Mouse (Mus musculus): ENCODE results near the gene Clpb. TPM values are rescaled to one million over a fixed set of nuclear protein-coding genes. Genes with fewer than 3 reads are reported as not detected.

Clpb gene
- polyA plus RNA-seq, 1 experiment from 2014 or later = 23.2 TPM

GRCm38 (mm10) chr7:101633629-101634177 is 29.7 kb upstream of the Clpb start:
- 61% methylated on average over 8 of the region's 8 CpGs for WGBS (ENCODE audit: insufficient replicate concordance)
- Histone ChIP-seq H3K4me1 (replicated peaks) (no peaks in the 10 kb centered on the region), H3K27ac (replicated peaks) (no peak overlapping the region), H3K27me3 (no peaks in the 10 kb centered on the region; the same call in 1 of the 2 replicates), H3K36me3 (replicated peaks) (no peaks in the 10 kb centered on the region), H3K9ac (no peak overlapping the region), H3K4me3 (replicated peaks) (no peak overlapping the region), H3K4me2 (no peak overlapping the region), H3K9me3 (replicated peaks) (no peaks in the 10 kb centered on the region)
- no peak for ATAC-seq (ENCODE audit: insufficient read depth)

DNA sequence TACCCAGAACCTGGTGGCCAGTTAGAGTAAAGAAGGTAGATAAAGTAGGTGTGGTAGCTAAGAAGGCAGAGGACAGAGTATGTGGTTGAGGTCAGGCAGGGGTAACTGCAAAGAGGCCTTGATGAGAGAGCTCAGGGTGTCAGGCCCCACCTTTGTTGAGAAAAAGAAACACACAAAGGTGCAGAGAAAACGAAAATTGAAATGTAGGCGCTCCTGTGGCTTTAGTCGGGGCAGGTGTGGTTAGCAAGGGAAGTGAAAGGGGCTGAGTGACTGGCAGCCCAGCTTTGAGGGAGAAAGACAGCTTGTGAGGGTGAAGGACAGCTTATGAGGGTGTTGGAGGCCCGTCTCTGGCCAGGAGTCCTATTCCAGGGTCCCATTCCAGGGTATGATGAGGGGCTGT is 28.9 kb upstream of the Clpb start:
- Histone ChIP-seq H3K4me3 (replicated peaks) (no peak overlapping the region), H3K4me1 (replicated peaks) (no peaks in the 10 kb centered on the region), H3K27me3 (no peaks in the 10 kb centered on the region; the same call in 1 of the 2 replicates), H3K9ac (no peak overlapping the region), H3K4me2 (no peak overlapping the region), H3K36me3 (replicated peaks) (no peaks in the 10 kb centered on the region), H3K27ac (replicated peaks) (no peak overlapping the region), H3K9me3 (replicated peaks) (no peaks in the 10 kb centered on the region)
- ATAC-seq (ENCODE audit: insufficient read depth) = no peak
- WGBS (ENCODE audit: insufficient replicate concordance) = 57% methylated on average over 4 of the region's 4 CpGs

DNA sequence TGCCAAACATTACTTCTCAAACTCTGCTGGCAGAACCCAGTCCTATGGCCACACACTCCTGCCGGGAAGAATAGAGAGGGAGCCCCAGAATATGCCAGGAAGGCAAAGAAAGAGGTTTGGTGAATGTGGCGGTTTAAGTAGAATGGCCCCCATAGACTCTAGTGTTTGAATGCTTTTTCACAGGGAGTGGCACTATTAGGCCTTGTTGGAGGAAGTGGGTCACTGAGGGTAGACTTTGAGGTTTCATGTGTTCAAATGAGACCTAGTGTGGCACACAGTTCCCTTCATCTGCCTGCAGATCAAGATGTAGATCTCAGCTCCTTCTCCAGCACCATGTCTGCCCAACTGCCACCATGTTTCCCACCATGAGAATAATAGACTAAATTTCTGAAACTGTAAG is 27.4 kb upstream of the Clpb start:
- H3K36me3 ChIP-seq (replicated peaks) = no peaks in the 10 kb centered on the region
- H3K9ac ChIP-seq = no peak overlapping the region
- H3K27me3 ChIP-seq = no peaks in the 10 kb centered on the region; the same call in 1 of the 2 replicates
- H3K27ac ChIP-seq (replicated peaks) = no peak overlapping the region
- H3K4me3 ChIP-seq (replicated peaks) = no peak overlapping the region
- ATAC-seq (ENCODE audit: insufficient read depth) = no peak
- H3K4me2 ChIP-seq = no peak overlapping the region
- 59% methylated on average over 2 of the region's 2 CpGs for WGBS (ENCODE audit: insufficient replicate concordance)
- H3K9me3 ChIP-seq (replicated peaks) = no peaks in the 10 kb centered on the region
- no peaks in the 10 kb centered on the region for H3K4me1 ChIP-seq (replicated peaks)

DNA sequence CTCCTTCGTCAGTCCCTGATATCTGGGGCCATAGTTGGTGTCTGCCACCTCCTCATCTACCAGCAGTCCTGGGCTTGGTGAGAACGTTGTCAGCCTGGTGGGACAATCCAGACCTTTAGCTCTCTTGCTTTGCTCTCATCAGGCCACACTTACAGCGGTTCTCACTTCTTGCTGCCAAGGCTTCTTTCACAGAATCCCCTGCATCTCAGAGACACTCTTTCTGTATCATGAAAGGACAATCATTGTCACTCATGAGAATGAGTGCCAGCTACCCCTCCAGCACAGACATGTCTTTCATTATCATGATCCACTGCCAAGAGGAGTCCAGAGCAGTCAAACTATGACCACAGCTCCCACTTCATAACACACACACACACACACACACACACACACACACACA is 19.6 kb upstream of the Clpb start:
- WGBS (ENCODE audit: insufficient replicate concordance) = 57% methylated on average over 3 of the region's 3 CpGs
- Histone ChIP-seq H3K4me2 (no peak overlapping the region), H3K9ac (no peak overlapping the region), H3K9me3 (replicated peaks) (no peaks in the 10 kb centered on the region), H3K27me3 (no peaks in the 10 kb centered on the region), H3K4me3 (replicated peaks) (no peak overlapping the region), H3K4me1 (replicated peaks) (no peaks in the 10 kb centered on the region), H3K36me3 (replicated peaks) (no peaks in the 10 kb centered on the region), H3K27ac (replicated peaks) (no peak overlapping the region)
- ATAC-seq (ENCODE audit: insufficient read depth) = no peak

DNA sequence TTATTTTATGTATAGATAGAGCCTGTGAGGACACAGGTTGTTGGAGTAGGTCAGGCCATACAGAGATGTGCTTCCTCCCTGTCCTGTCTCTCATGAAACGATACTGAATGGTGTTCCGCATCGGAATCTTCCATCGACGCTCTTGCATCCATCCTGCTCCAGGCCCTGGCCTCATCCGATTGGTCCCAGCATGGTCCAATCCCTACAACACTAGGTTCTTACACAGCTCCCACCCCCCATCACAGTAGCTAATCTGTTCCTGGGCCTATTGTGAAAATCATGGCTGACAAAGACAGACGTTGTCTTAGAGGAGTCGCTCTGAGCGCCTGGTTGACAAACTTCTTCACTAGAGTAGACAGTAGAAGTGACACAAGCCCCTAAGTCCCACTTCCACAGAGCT is 13.7 kb upstream of the Clpb start:
- WGBS (ENCODE audit: insufficient replicate concordance) = 88% methylated on average over 9 of the region's 9 CpGs
- ATAC-seq (ENCODE audit: insufficient read depth) = no peak
- Histone ChIP-seq H3K36me3 (replicated peaks) (no peaks in the 10 kb centered on the region), H3K4me2 (no peak overlapping the region), H3K4me3 (replicated peaks) (no peak overlapping the region), H3K27me3 (no peaks in the 10 kb centered on the region), H3K27ac (replicated peaks) (no peak overlapping the region), H3K4me1 (replicated peaks) (no peaks in the 10 kb centered on the region), H3K9me3 (replicated peaks) (no peaks in the 10 kb centered on the region), H3K9ac (no peak overlapping the region)

- no peaks in the 10 kb centered on the region for H3K9me3 ChIP-seq (replicated peaks)
- H3K4me2 ChIP-seq = no peak overlapping the region
- no peak for ATAC-seq (ENCODE audit: insufficient read depth)
- no peak overlapping the region for H3K27ac ChIP-seq (replicated peaks)
- H3K36me3 ChIP-seq (replicated peaks) = no peaks in the 10 kb centered on the region
- 32% methylated on average over 3 of the region's 3 CpGs for WGBS (ENCODE audit: insufficient replicate concordance)
- H3K4me3 ChIP-seq (replicated peaks) = no peak overlapping the region
- no peak overlapping the region for H3K9ac ChIP-seq
- no peaks in the 10 kb centered on the region for H3K4me1 ChIP-seq (replicated peaks)
- no peaks in the 10 kb centered on the region for H3K27me3 ChIP-seq
Measured at GRCm38 (mm10) chr7:101650565-101650964, 12.9 kb upstream of the Clpb start.

DNA sequence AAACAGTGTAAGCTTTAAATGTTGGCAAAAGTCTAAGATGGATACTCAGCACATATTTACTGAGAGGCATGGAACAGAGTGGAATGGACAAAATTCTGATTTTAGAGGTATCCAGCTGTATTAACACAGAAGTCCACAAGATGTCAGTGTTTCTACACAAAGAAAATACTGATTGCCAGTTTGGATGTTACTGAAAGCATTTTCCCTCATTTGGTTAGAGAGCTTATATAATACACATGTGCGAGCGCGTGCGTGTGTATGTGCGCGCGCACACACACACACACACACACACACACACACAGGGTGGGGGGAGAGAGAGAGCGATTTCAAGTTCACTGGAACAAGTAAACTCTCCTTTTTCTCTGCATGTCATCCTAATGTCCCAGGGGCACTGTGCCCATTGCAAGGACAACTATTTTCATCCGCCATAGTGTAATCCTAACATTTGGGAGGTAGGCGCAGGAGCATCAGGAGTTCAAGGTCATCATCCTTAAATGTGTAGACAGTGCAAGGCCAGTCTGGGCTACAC is 9.7 kb upstream of the Clpb start:
- H3K4me2 ChIP-seq = no peak overlapping the region
- H3K27ac ChIP-seq (replicated peaks) = no peak overlapping the region
- H3K27me3 ChIP-seq = no peaks in the 10 kb centered on the region; the same call in 1 of the 2 replicates
- no peak overlapping the region for H3K9ac ChIP-seq
- 55% methylated on average over 10 of the region's 10 CpGs for WGBS (ENCODE audit: insufficient replicate concordance)
- H3K4me1 ChIP-seq (replicated peaks) = no peaks in the 10 kb centered on the region
- H3K4me3 ChIP-seq (replicated peaks) = no peak overlapping the region
- H3K36me3 ChIP-seq (replicated peaks) = no peaks in the 10 kb centered on the region
- H3K9me3 ChIP-seq (replicated peaks) = no peaks in the 10 kb centered on the region
- no peak for ATAC-seq (ENCODE audit: insufficient read depth)

DNA sequence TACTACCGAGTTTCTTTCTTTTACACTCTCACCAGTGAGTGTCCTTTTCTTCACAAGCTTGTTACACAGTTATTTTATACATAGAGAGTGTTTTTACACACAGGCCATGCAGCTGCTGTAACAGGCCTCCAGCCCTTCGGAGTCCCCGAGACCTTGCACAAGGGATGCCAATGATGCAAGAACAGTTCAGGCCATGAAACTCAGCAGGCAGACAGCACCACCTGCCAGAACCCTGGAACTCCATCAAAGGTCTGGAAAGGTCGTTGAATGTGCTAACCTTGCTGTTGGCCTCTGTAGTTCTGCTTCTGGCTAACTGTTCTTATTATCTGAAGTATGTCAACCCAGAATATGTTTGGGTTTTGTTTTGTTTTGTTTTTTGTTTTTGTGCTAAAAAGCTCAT is 8.5 kb upstream of the Clpb start:
- Histone ChIP-seq H3K27me3 (peaks cover 1% of the 10 kb centered on the region; the same call in 1 of the 2 replicates), H3K9me3 (replicated peaks) (no peaks in the 10 kb centered on the region), H3K4me3 (replicated peaks) (no peak overlapping the region), H3K27ac (replicated peaks) (no peak overlapping the region), H3K4me1 (replicated peaks) (no peaks in the 10 kb centered on the region), H3K9ac (no peak overlapping the region), H3K36me3 (replicated peaks) (no peaks in the 10 kb centered on the region), H3K4me2 (no peak overlapping the region)
- 50% methylated on average over 4 of the region's 4 CpGs for WGBS (ENCODE audit: insufficient replicate concordance)
- ATAC-seq (ENCODE audit: insufficient read depth) = no peak

DNA sequence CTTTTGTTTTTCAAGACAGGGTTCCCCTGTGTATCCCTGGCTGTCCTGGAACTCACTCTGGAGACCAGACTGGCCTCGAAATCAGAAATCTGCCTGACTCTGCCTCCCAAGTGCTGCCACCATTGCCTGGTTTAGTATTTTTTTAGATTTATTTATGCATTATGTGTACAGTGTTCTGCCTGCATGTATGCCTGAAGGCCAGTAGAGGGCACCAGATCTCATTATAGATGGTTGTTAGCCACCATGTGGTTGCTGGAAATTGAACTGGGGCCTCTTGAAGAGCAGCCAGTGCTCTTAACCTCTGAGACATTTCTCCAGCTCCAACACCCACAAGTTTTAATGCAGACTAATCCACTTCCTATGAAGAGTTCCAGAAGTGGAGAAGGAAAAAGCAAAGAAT is 1.4 kb upstream of the Clpb start:
- 61% methylated on average over 1 of the region's 1 CpGs for WGBS (ENCODE audit: insufficient replicate concordance)
- peaks cover 3% of the 10 kb centered on the region; the same call in 1 of the 2 replicates for H3K27me3 ChIP-seq
- no peaks in the 10 kb centered on the region for H3K36me3 ChIP-seq (replicated peaks)
- no peak overlapping the region for H3K4me3 ChIP-seq (replicated peaks)
- H3K27ac ChIP-seq (replicated peaks) = no peak overlapping the region
- H3K4me1 ChIP-seq (replicated peaks) = peaks cover 22% of the 10 kb centered on the region
- ATAC-seq (ENCODE audit: insufficient read depth) = no peak
- H3K9ac ChIP-seq = no peak overlapping the region
- H3K9me3 ChIP-seq (replicated peaks) = no peaks in the 10 kb centered on the region
- H3K4me2 ChIP-seq = no peak overlapping the region

- no peak overlapping the region for H3K27ac ChIP-seq (replicated peaks)
- WGBS (ENCODE audit: insufficient replicate concordance) = 34% methylated on average over 3 of the region's 3 CpGs
- no peaks in the 10 kb centered on the region for H3K36me3 ChIP-seq (replicated peaks)
- no peaks in the 10 kb centered on the region for H3K9me3 ChIP-seq (replicated peaks)
- H3K4me2 ChIP-seq = no peak overlapping the region
- H3K27me3 ChIP-seq = no peaks in the 10 kb centered on the region
- ATAC-seq (ENCODE audit: insufficient read depth) = no peak
- H3K9ac ChIP-seq = no peak overlapping the region
- no peak overlapping the region for H3K4me3 ChIP-seq (replicated peaks)
- peaks cover 24% of the 10 kb centered on the region for H3K4me1 ChIP-seq (replicated peaks)
Measured at GRCm38 (mm10) chr7:101666581-101666980, 3.1 kb downstream of the Clpb start.

- Histone ChIP-seq H3K4me2 (no peak overlapping the region), H3K4me3 (replicated peaks) (no peak overlapping the region), H3K27ac (replicated peaks) (no peak overlapping the region), H3K4me1 (replicated peaks) (peaks cover 15% of the 10 kb centered on the region), H3K27me3 (no peaks in the 10 kb centered on the region), H3K9ac (no peak overlapping the region), H3K9me3 (replicated peaks) (no peaks in the 10 kb centered on the region), H3K36me3 (replicated peaks) (no peaks in the 10 kb centered on the region)
- WGBS (ENCODE audit: insufficient replicate concordance) = 48% methylated on average over 5 of the region's 5 CpGs
- ATAC-seq (ENCODE audit: insufficient read depth) = no peak
Measured at GRCm38 (mm10) chr7:101671601-101672280, 8.3 kb downstream of the Clpb start.
